Mouse (Mus musculus) bone marrow, adult 2 months (tissue): ENCODE data around the gene Irf2. TPM values are rescaled to one million over a fixed set of nuclear protein-coding genes. Genes with fewer than 3 reads are reported as not detected.

Source experiments
- H3K27ac ChIP-seq: fragments of 200-500 bp; 2 replicates; pipeline ENCODE4 v1.5.1; 2012; ENCODE audit warnings: low read depth, mild to moderate bottlenecking, control low read depth, inconsistent platforms, low read length; ENCODE audit not compliant: control insufficient read depth, poor library complexity, insufficient read depth
- H3K4me1 ChIP-seq: fragments of 200-500 bp; 2 replicates; pipeline ENCODE4 v1.6.1; 2011; ENCODE audit warnings: low read length; ENCODE audit not compliant: control insufficient read depth, insufficient read depth
- H3K4me3 ChIP-seq: fragments of 200-500 bp; replicated peaks from 2 replicates; pipeline ENCODE3; 2011; ENCODE audit warnings: mild to moderate bottlenecking, low read depth, low read length, control low read depth; ENCODE audit not compliant: control insufficient read depth
- CTCF ChIP-seq: fragments of 200-500 bp; IDR thresholded peaks from 2 replicates; pipeline ENCODE4 v1.5.1; 2011; ENCODE audit warnings: low read length, control low read depth; ENCODE audit not compliant: control insufficient read depth, insufficient read depth
- POLR2A ChIP-seq: fragments of 200-500 bp; IDR thresholded peaks from 2 replicates; pipeline ENCODE4 v1.6.1; 2011; ENCODE audit warnings: low read depth, mild to moderate bottlenecking, control low read depth, low read length, borderline replicate concordance; ENCODE audit not compliant: control insufficient read depth
- WGBS: fragments of 180-500 bp; shearing (Covaris S2); methylation state at CpG from one replicate; pipeline ENCODE4 v1.1.7; 2018; 5-methylcytosine and 5-hydroxymethylcytosine counted together
- polyA plus RNA-seq: library from polyadenylated mRNA; stranded (reverse); fragments of >200 nt; gene quantifications from 2 replicates; pipeline ENCODE4 v1.2.4, GENCODE M21; 2011; ENCODE audit warnings: low replicate concordance; ENCODE audit not compliant: missing spikeins, insufficient read depth, insufficient read length

The Irf2 gene
- polyA plus RNA-seq, 1 experiment, result 63.2 TPM

- no peak overlapping the region for H3K27ac ChIP-seq
- 69% methylated on average over 1 of the region's 1 CpGs for WGBS
- no peak overlapping the region for H3K4me3 ChIP-seq
- no peaks in the 10 kb centered on the region; the same call in 1 of the 2 replicates for H3K4me1 ChIP-seq
- TF ChIP-seq POLR2A, result no peak
- TF ChIP-seq CTCF, result no peak
Measured at GRCm38 (mm10) chr8:46865428-46865827, 125.9 kb downstream of the Irf2 start.

GRCm38 (mm10) chr8:46867440-46867839, 127.9 kb downstream of the Irf2 start:
- Histone ChIP-seq H3K4me1 (no peaks in the 10 kb centered on the region; the same call in none of the 2 replicates), H3K4me3 (no peak overlapping the region), H3K27ac (no peak overlapping the region)
- 81% methylated on average over 4 of the region's 4 CpGs for WGBS
- TF ChIP-seq CTCF, result no peak
- TF ChIP-seq POLR2A, result no peak

DNA sequence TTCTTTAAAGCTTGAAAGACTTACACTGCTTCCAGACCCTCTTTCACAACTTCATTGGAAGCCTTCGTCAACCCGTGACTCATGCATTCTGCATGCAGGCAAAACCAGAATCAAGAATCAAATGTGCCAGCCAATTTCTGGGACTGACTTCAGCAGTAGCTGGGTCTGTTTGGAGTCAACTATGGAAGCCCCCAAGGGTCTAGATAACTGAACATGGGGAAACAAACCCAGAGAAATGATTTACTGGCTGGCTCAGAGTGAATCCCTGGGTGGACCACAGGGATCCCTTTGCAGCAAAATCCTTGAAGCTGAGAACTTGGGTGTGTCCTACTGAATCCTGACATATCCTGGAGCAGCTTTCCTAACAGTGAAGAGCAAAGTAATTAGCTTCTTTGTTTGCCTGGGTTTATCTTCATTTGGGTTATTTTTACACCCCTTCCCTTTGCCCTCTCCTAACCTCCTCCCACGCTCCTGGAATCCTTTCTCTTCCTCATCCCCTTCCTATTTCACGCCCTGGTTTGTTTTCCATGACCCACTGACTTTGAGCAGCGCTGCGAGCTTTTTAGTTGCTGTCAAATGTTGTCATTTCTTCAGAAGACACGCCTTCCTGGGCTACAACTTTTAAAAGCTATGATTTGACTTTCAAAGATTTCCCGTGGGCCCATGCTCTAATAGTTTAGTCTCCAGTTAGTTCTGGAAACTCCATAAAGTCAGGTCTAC, 129.0 kb downstream of the Irf2 start:
- Histone ChIP-seq H3K4me3 (no peak overlapping the region), H3K4me1 (no peaks in the 10 kb centered on the region; the same call in none of the 2 replicates), H3K27ac (no peak overlapping the region)
- TF ChIP-seq POLR2A (no peak), CTCF (no peak)
- 58% methylated on average over 8 of the region's 8 CpGs for WGBS

GRCm38 (mm10) chr8:46869521-46869925, 130.0 kb downstream of the Irf2 start:
- H3K27ac ChIP-seq, result no peak overlapping the region

DNA sequence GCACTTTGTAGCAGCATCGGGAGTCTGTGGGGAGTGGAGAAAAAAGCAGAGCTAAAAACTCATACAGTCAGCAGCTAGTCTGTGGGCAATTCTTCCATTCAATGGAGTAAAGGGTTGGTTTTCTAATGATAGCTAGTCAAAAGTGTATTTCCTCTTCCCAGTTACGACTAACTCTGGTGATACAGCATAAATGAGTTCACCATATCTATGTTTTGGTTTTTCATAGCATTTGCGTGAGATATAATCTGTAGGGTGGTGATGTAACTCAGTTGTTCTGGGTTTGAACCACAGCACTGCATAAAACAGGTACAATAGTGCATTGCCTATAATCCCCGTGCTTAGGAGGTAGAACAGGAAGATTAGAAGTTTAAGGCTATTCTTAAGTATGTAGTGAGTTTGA, 131.6 kb downstream of the Irf2 start:
- no peak overlapping the region for H3K4me3 ChIP-seq
- 41% methylated on average over 4 of the region's 4 CpGs for WGBS
- H3K27ac ChIP-seq, result no peak overlapping the region
- TF ChIP-seq POLR2A (no peak), CTCF (no peak)
- no peaks in the 10 kb centered on the region; the same call in none of the 2 replicates for H3K4me1 ChIP-seq

More at GRCm38 (mm10) chr8:46869521-46869925, 130.0 kb downstream of the Irf2 start:
- Histone ChIP-seq H3K4me1 (no peaks in the 10 kb centered on the region; the same call in none of the 2 replicates), H3K4me3 (no peak overlapping the region)
- 19% methylated on average over 6 of the region's 6 CpGs for WGBS
- no peak for TF ChIP-seq CTCF
- no peak for TF ChIP-seq POLR2A

- Histone ChIP-seq H3K27ac (no peak overlapping the region), H3K4me3 (no peak overlapping the region), H3K4me1 (no peaks in the 10 kb centered on the region; the same call in none of the 2 replicates)
- WGBS, result 11% methylated on average over 2 of the region's 2 CpGs
- TF ChIP-seq CTCF, result no peak
- TF ChIP-seq POLR2A, result no peak
Measured at GRCm38 (mm10) chr8:46875615-46876293, 136.2 kb downstream of the Irf2 start.

- Histone ChIP-seq H3K27ac (no peak overlapping the region), H3K4me1 (peaks cover 2% of the 10 kb centered on the region; the same call in 1 of the 2 replicates), H3K4me3 (no peak overlapping the region)
Measured at GRCm38 (mm10) chr8:46881348-46881747, 141.8 kb downstream of the Irf2 start.

DNA sequence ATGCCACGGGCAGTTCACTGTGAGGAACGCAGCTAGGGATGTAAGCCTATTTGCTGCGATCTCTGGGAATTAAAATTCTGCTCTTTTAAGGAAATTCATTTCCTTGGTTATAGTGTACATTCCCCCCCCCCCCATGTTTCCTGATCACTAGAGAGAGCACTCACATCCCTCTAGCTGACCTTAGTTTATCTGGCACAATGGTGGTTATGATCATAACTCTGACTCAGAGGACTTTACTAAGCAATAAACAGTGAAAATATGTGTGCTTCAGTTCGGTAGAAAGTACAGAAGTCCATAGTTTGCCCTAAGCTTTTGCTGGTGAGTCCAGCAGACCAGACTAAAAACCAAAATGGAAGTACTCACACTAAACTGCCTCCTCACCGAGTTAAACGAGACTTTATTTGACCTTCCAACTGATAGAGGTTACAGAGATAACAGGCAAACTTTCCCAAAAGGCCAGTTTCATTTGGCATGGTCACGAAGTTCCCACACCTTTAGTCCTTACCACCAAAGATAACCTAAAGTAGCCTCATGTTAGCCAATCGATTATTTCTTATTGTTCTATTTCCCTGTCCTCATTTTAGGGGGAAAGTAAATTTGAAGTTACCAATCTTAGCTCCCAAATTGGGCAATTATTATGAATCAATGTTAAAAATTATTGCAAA, 142.4 kb downstream of the Irf2 start:
- H3K27ac ChIP-seq, result no peak overlapping the region

More at GRCm38 (mm10) chr8:46881348-46881747, 141.8 kb downstream of the Irf2 start:
- TF ChIP-seq CTCF (no peak), POLR2A (no peak)
- 54% methylated on average over 6 of the region's 6 CpGs for WGBS

More for the DNA sequence above, 142.4 kb downstream of the Irf2 start:
- H3K4me3 ChIP-seq, result no peak overlapping the region
- TF ChIP-seq POLR2A (no peak), CTCF (no peak)
- 78% methylated on average over 8 of the region's 8 CpGs for WGBS
- peaks cover 2% of the 10 kb centered on the region; the same call in 1 of the 2 replicates for H3K4me1 ChIP-seq
